Mouse (Mus musculus) kidney, postnatal 36 days (tissue): ENCODE measurements at regions not wholly inside any gene's neighbourhood (a gene's known extent, or its start where the extent isn't known, plus 50 kb on each side); places are given as distances from the start of the nearest gene placed in this dataset.
"Not testable (repeated sequence)": the region's sequence is repeated elsewhere in the genome, so short reads cannot be mapped to it uniquely, and the experiment has no call there.

Source experiments
- DNase-seq, 2 experiments: peaks; one replicate each; pipeline ENCODE4 v3.0.0; 2021 to 2022; ENCODE audit warnings: mixed read lengths in 2 of 2

DNA sequence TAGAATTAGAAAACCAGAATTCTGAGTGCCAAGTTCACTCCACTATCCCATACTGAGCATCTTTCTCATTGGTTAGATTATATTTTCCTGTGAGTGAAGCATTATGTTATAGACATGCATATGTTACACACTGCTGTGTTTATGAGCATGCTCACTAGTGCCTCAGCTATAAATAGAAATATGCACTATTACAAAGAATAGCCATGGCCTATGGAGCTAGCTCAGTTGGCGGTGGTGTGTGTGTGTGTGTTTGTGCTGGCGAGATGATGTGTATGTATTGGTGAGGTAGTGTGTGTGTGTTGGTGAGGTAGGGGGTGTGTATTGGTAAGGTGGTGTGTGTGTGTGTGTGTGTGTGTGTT is 106.2 kb downstream of the Sec31a start:
- no peak for DNase-seq

DNA sequence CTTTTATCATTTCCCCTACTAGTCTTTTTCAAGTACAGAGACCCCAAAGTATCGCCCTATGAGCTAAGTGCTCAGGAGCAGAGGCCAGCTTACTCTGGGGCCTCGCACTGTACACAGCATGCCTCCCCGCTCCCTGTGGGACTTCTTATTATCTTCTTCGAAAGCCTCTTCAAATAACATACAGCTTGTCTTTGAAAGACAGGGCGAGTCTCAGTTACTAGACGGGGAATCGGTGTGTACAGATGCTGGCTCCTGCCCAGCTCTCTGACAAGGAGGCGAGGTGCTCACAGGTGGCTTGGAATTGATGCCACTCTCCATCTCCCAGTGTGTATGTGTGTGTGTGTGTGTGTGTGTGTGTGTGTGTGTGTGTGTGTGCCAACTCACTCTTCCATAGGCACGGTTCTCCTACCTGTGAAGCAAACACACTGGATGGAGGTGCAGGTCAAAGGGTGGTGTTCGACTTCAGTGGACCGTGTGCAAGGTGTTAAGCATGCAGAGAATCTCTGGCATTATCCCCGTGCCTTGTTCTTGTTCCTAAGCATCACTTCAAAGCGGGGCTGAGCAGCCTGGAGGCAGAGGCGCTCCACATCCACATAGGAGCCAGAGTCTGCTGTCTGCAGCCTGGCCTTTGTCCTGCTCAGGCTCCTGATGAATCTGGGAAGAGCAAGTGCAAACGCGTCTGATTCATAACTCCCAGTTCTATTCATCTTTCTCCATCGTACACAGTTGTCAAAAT is 106.8 kb downstream of the Sec31a start:
- no peak for DNase-seq

DNA sequence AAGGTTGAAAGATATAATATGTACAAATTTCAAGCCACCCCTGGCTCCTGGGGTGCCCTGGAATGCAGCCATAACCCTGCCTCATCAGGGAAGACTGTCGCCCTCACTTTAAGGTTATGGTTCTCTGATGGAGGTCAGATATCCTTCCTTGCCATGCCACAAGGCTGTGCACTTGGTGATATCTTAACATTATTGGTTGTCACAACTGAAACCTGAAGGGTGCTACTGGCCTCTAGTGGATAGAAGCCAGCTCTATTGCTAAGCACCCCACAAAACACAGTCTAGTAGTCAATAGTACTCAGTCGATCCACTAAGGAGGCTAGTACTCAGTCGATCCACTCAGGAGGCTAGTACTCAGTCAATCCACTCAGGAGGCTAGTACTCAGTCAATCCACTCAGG is 111.6 kb downstream of the Sec31a start:
- DNase-seq: no peak

DNA sequence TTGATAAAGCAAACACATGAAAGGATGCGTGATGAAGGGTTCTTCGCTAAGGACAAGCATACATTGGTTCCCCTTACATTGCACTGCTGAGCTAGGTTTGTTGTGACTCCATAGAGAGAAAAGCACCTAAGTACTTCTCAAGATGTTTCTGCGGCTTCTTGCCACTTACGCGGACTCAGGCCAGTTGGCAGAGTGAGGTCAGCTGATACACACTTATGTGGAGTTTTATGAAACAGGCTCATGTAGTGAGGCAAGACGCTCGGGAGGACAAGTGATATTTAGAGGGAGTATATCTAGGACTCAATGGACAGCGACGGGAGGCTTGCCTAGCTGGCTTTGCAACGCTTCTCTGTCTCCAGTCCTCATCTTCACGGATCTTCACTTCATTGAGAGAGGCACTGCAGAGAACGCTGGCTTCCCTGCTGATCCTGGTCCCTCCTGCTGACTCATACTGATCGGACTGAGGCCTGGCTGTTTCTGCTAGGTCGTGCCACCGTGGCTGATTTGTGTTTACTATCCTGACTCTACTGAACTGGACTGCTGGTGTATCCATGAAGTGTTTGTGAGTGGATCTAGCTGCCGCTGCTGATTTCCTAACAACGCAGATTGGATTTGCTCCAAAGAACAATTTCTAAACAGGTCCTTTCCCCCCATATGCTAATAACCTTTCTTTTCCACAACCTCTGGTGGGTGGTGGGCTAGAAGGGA is 113.8 kb downstream of the Sec31a start:
- DNase-seq: no peak

DNA sequence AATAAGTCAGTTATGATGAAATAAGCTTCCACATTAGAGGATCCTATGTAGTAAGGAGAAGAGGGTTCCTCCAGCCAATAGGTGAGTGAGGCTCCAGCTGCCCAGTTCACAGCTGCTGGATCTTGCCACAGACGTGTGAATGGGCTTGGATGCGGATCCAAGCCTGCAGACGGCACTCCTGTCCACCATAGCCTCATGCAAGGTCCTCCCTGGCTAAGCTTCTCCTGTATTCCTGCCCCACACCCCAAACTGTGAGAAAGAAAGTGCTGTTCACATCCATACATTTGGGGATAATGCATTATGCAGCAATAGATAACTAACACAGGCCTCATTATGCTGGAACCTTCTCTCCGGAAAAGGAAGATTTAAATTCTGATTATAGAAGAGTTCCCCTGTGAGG is 116.9 kb downstream of the Sec31a start:
- no peak for DNase-seq

DNA sequence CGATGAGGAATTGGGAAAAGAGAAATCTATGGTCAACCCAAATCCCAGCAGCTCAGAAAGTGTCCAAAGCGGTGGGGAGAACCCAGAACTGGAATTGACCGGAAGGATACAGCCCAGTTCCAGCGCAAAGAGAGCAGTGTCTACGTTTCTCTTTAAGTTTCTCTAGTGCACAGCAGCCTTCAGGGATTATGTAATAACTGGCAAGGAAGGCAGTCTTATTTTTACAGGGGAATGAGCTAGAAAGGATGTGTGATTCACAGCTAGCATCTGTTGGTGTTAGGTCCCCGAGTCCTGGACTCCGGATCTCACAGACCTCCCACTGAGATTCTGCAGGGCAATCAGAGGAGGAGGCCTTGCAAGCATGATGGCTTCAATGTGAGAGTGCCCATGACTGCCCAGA is 121.8 kb downstream of the Sec31a start:
- DNase-seq: no peak

DNA sequence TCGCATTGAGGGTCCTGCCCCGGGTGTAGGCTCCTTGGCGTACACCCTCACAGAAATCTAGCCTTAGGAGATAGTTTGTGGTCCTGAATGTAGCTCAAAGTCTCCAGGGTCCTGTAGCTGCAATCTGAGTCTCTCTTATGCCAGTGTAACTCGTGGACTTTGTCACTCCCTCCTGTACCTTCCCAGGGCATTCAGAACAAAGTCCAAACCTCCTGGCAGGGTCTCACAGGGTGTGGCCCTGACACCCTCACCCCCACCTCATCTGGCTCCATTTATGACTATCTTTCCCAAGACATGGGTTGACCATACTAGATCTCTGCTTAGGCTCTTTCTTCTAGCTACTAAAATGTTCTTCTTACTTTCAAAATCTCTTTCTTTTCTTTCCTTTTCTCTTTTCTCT is 120.6 kb upstream of the Tmem150c start:
- DNase-seq: peak in 1 of 2 experiments; percentile 19

DNA sequence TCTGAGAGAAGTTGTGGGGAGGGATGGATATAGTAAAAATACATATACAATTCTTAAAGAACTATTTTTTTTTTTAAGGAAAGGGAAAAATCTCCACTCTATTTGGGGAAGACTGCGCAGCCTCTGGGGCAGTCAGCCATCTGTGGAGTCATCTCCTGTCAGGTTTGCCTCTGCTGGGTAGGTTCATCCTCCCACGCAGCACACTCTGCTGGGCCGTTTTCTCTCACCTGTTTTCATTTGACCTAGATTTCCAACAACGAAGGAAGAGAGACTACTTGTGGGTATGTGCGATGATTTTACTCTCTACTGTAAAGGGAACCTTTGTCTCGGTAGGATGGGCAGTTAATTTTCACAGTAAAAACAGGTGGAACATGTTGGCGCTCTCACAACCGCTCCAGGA is 119.9 kb upstream of the Tmem150c start:
- no peak for DNase-seq

DNA sequence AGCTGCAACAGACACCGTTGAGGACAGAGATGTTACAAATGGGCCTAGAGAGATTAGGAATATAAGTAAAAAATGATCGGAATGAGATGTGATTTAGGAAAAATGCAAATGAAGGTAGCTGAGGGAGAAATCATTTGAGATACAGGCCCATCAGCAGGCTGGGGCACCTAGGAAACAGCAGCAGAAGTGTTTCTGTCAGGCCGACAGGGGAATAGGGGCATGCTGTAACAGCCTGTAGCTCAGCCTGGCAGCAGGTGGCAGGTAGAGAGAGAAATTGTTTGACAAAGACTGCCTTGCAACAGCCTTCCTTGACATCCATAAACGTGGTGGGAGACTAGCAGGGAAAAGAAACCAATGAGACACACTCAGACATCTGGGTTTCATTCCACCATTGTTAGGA is 115.1 kb upstream of the Tmem150c start:
- DNase-seq: no peak

DNA sequence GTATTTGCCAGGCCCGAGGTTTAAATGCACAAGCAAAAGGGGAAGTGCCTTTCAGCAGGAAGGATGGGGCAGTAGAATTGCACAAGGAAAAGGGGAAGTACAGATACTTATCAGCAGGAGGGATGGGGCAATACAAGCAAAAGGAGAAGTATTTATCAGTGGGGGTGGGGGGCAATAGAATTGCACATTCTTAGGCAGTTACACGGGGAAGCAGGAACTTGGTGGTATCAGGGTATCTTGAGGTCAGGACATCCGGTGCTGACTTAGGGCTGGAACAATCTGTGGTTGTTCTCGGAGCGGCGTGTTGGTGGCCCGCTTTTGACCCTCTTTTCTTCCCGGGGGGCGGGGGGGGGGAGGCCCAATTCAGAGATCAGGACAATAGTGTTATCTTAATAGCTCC is 112.4 kb upstream of the Tmem150c start:
- not testable (repeated sequence) for DNase-seq

DNA sequence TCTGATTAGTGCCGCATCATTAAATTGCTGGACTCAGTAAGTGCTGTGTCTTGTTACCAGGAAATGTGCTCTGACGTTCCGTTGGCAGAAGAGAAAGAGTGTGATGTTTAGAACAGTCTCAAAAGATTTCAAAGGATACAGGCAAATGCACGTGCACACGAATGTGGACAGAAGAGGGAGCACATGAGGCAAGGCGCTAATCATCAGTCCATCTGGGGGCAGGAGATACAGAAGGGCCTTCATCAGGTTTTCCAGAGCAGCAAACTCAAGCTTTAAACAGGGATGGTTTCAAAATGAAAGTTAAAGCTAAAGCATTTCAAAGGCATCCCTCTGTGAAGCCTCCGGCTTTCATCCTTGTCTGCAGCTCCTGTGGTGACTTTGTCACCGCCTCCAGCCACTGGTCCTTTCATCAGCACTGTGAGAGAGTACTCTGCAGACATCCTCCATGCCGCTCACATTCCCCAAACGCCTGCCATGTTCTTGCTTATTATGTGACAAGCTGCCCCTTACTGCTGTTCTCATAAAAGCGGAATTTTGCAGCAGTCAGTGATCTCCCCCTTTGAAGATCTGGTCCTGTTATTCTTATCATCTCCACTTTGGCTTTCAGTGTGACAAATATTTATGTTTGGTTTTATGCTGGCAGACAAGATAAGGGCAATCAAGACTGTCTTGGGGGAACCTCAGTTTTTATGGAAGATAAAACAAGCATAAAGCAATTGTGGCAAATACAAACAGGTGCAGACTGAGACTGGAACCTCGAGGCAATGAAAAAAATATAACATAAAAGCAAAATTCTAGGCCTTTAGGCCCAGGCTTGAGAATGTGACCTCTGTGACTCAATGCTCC is 111.5 kb upstream of the Tmem150c start:
- no peak for DNase-seq

DNA sequence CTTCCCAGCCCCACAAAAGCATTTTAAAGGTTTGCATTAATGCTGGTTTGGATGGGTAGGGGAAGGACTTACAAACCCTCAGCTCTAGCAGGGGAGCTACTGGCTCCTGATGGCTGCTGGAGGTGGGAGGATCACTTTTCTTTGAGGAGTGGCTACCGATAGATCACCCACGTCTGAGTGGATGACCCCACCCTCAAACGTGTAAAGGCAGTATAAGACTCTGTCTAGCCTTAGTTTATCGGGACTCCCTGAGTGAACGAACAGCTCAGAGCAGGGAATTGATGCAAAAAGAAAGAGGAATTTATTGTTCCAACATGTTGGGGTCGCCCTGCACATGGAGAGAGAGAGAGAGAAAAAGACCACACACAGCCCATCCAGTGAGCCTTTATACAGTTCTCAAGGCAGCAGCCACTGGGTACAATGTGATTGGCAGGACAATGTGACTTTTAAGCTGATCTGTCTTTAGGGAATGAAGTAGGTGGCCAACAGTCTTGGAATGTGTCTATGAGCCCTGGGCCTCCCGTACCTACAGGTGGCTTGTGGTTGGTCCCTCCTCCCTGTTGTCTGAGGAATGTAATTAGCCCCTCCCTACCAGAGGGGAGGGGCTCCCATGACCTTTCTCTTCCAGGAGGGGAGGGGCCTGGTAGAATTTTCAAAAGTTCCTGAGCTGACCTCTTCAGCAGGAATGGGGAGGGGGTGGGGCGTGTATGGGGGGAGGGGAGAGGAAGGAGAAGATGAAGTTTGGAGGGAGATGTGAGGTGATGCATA is 108.7 kb upstream of the Tmem150c start:
- no peak for DNase-seq

DNA sequence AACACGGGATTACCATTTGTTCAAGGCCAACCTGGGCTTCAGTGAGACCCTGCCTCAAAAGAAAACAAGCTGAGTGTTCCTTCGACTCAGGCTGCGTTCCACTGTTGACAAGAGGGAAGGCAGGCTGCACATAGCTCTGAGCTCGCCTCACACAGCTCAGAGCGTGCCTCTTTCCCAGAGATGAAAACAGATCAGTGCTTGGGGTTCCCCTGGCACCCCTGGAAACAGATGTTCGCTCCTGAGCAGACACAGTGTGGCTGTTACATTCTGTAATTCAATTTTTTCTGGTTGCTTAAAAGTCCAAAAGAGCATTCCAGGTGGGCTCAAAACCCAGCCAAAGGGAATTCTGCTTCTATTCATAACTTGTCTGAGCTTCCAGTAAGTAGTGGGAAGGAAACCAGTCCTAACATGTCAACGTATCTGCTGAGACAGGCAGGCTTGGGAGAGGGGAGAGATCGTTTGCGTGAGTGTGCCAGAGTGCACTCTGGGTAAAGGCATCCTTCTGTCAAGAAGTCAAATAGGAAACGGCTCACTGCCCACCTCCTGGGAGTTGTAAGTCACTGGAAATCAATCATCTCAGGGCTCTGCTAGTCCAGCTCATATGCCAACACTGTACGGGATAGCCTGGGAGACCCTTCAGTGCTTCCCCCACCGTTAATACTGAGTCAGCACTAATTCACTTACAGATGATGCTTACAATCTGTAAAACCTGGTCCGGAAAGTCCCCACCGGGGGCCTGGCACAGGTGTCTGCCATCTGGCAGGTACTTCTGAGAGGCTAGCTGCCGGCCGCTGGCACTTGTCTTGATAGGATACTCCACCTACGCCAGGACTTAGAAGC is 107.3 kb upstream of the Tmem150c start:
- no peak for DNase-seq

DNA sequence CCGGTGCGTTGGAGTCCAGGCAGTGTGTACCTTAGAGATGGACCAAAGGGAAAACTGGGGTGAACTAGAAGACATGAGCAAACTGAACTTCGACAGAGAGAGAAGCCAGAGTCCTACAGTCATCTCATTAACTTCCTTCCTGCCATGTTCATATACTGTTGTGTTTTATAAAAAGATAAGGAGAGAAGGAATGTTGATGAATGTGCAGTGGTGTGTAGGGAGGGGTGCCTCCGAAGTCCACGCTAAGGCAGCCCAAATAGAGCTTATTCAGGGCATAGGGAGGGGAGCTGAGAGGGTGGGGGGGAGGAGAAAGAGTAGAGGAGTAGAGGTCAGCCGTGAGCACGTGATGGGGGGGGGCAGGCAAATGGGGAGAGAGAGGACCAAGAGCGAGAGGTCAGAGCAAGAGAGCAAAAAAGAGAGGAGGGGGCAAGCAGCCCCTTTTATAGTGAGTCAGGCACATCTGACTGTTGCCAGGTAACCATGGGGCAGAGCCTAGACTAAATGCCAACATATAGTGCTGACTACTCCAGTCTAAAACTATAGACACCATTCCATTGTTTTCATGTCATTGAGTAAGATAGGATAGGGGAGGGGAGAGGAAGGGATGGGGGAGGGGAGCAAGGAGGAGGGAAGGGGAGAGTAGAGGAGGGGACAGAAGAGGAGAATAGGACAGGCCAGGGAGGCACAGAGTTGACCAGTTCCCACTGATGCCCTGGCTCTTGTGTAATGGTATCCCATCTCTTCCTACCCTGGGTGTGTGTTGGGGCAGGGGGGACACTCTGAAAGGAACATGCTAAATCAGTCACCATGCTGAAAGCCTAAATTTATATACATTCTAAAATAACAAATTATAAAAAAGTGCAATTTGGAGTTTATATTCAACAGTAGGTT is 100.4 kb upstream of the Tmem150c start:
- no peak for DNase-seq

DNA sequence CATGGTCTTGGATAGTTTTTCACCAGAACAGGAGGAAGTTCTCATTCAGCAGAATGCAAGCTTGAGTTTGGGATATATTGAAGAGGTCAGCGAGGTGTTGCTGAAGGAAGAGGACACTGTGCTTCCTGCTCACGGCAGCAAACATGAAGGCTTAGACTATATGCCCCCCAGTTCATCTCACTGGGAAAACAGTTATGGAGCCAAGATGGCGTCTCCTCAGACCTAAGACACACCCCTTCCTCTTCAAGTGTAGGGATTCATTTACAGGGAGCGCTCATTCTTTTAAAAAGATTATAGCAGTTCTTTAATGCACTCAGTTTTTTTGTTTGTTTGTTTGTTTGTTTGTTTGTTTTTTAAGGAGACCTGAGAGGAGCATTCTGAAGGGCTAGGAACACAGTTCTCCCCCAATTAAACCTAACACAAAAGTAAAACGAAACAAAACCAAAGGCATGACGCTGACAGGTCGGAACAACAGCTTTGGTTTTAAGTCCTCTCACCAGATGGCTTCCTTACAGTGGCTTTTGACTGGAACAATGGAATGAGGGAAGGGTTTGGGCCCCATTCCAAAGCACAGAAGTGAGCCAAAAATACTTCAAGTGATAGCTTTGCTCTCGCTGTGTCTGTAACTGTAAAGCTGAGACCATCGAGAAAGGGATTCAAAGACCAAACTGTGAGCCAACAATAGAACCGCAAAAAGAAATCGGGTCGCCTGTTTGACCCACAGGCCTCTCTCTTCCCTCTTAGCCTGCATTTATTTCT is 99.5 kb upstream of the Tmem150c start:
- DNase-seq: peak; percentile 4

DNA sequence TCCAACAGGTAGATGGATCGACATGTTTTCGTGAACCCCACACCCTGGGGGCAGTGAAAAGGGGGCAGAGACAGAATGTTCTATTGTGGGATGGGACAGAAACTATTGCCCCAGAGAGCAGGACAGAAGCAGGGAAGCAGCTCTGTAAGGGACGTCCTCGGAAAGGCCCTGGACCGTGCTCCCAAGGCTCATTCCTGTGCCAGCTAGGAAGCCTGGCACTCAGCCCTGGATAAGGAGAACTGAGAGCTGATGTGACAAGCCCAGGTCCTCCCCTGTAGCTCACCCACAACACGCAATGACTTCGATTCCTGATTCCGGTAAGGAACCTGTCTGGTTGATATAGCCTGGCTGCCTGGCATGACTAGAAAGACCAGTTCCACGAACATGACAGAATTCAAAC is 95.7 kb upstream of the Tmem150c start:
- no peak for DNase-seq

DNA sequence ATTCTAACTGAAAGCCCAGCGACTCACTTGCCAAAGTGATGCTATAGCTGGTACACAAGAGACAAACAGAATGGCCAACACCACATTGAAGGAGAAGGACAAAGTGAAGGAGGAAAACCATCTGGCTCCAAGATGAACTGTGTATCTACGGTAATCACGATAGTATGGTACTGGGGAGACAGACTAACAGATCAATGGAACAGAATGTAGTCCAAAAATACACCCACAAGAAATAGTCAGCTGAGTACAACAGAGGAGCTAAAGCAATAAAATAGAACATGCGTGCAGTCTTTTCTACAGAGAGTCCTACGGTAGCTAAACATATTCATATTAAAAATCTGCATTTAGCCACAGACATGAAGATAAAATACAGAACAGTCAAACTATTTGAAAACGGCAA is 92.4 kb upstream of the Tmem150c start:
- no peak for DNase-seq

DNA sequence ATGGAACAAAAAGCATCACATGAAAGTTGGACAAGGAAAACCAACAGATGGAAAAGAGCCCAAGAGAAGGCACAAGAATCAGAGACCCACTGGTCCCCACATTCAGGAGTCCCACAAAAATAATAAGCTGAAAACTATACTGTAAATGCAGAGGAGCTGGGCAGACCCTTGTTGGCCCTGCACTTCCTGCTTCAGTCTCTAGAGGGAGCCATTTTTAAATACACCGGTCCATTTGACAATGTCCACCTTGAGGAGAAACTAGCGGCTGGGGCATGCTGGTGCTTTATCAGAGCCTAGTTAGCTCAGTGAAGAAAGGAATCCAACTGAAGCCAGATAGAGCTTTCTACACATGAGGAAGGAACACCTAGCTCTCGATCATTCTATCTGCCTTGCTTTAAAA is 90.1 kb upstream of the Tmem150c start:
- DNase-seq: peak; percentile 4 to 62

DNA sequence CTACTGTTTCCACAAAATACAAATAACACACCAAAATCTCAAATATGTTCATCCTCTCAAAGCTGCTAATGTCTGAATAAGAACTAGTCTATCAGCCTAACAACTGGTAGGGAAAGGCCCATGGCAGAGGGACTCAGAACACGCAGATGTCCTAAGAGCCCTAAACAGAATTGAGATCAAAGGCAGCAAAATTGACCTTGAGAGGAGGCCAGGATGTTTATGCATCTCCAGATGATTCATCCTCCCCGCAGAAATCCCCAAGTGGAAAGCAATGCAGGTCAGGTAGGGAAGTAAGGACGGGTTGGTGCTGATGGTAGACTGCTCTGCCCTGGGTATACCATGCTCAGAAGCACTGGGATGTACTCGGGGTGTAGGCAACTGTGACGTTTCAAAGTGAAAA is 89.0 kb upstream of the Tmem150c start:
- DNase-seq: no peak

DNA sequence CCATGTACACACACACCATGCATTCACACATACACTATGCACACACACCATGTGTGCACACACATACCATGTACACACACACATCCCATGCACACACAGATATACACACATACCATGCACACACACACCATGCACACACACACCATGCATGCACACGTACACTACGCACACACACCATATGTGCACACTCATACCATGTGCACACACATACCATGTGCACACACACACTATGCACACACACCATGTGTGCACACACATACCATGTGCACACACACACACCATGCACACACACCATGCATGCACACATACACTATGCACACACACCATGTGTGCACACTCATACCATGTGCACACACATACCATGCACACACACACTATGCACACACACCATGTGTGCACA is 87.1 kb upstream of the Tmem150c start:
- no peak for DNase-seq
